Mouse (Mus musculus) retina, embryonic 14.5 days (tissue): ENCODE measurements around the gene Zdhhc6.

ENCODE experiments used
- DNase-seq: peaks from one replicate; pipeline ENCODE4 v3.0.0-alpha.2; 2015; ENCODE audit warnings: low spot score

Zdhhc6 gene

DNA sequence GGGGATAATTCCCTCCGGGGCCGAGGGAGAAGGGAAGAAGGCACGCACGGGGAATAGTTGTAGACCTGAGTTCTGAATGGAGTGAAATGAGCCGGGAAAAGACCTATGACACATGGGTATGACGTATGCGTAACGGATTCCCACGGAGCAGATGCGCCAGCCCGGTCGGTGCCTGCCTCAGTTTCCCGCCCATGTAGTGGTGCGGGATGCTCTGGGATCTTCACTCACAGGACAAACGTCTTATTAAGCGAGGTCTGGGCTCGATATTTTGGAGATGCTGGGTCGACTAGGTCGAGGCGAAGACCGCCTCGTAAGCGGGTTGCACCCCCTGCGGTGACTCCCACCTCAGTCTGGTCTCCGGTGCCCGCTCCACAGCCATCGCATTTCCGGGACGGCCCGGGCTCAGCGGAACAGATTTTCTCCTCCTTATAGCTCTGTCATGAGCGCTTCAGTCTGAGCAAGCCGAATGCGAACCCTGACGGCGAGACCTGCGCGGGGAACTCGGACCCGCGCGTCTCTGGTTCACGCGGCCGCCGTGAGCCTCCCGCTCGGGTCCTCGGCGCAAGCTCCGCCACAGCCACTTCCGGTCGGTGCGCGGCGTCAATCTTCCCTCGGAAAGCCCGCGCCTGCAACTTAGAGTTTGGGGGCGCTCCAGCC is at the start of gene Zdhhc6:
TSS of gene Zdhhc6 (minus strand) at position 581 of the 657 bp plus-strand sequence.
- DNase-seq, result no peak

DNA sequence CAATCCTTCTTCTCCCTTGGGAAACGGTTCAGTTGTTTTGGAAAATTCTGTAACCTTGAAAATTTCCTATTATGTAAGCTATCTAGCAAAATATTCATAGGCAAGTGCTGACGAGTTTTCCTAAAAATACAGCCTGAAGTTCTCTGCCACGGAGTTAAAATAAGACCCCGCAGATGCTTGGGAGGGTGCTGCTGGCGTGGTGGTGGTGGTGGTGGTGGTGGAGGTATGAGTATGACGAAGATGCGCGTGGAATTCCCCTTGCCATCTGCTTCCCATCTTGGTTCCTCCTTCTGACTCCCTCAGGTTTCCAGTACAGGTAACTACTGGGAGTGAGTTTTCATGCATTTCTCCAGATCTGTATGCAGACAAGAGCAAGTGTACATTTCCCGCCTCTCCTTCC is 46.8 kb upstream of the Zdhhc6 start:
- DNase-seq, result no peak

DNA sequence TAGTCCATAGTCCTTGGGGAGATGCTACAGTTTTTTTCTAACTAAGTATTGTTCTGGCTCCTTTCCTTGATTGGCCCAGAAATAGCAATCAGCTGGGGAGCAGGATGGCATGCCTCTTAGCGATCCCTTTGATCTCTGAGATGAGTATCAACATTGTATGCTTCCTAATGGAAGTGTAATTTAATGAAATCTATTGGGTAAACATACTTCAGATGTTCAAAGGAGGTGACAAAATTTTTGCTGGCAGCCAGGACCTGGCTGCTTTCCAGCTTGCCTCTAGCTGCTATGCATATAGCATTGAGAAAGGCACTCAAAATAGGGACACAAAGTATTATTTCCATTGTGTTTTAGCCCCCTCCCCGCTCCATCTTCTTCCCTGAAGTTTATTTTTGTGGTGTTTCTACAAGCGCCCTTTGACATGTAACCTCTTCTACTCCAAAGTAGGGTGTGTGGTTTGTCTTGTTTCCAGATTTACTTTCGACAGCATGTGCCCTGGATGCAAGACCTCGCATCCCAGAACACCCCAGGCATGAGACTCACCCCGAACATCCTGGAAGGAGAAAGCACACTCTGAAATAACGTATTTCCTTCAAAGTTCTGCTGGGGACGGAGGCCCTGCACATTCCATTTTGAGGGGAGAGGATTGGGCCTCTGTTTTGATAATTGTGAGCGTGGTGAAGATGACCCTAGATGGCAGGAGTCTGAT is 35.0 kb upstream of the Zdhhc6 start:
- no peak for DNase-seq

GRCm38 (mm10) chr19:55348187-55348586 is 32.4 kb upstream of the Zdhhc6 start:
- no peak for DNase-seq

DNA sequence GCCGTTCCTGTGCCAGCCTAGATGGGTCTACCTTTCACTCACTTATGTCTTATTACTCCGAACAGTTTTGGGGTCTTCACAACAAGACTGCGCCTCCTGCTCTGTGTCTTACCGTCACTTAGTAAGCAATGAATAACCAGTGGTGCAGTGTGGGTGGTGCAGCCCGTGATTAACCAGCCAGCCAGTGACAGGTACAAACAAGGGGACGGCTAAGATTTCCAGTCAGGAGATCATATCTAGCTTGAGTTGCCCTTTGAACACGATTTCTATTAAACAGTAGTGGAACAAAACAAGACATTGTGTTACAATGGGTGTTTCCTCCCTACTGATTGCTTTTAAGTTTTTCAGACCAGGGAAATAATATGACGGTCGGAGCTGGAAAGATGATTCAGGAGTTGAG is 27.4 kb upstream of the Zdhhc6 start:
- DNase-seq, result no peak

DNA sequence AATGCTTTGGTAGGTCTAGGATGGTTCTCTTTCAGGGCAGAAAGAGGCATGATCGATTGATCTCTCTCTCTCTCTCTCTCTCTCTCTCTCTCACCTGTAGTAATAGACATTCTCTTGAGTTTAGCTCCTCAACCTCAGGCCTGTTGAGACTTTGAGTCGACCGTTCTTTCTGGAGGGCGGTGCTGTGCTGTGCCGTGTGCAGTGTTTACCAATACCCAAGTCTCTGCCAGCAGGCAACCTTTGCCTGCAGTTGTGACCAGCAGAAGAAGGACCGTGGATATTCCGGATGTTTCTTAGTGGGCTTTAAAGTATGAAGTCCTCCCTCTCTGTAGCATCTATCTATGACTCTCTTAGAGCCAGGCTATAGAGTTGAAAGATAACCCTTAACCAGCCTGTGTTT is 26.6 kb upstream of the Zdhhc6 start:
- DNase-seq, result no peak

GRCm38 (mm10) chr19:55341377-55341776 is 25.5 kb upstream of the Zdhhc6 start:
- DNase-seq, result no peak

DNA sequence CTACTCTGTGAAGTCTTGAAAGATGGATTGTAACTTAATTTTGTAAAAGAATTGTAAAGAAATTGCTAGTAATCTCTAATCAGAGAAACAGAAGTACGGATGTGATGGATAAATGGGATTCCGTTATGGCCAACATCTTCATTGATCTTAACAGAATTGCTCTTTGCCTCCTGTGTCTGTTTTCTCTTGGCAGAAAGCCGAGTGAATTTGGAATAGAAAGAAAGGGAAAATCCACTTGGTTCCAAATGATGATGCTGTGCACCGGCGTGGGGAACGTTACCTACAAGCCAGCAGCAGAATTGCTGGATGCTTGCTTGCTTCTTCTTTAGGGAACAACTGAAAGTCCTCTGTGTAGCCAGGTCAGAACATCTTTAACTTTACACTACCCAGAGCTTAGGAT is 24.7 kb upstream of the Zdhhc6 start:
- DNase-seq, result no peak

DNA sequence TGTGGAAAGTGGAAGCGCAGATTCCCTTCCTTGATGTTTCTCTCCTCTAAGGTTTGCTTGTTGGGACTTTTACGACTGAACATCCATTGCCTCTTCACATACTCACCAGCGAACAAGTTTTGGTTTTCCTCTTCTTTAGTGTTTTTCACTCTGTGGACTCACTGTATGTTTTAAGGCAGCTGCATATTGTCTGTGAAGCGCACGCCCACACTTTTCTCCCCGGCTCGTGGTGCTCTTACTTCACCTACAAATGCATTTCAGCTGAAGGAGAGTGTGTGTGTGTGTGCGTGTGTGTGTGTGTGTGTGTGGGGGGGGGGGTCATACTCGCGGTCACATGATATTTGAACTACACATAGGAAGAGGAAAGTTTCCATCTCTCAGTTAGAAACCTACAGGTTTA is 21.8 kb upstream of the Zdhhc6 start:
- DNase-seq, result no peak

GRCm38 (mm10) chr19:55337066-55337465 is 21.2 kb upstream of the Zdhhc6 start:
- DNase-seq, result no peak

DNA sequence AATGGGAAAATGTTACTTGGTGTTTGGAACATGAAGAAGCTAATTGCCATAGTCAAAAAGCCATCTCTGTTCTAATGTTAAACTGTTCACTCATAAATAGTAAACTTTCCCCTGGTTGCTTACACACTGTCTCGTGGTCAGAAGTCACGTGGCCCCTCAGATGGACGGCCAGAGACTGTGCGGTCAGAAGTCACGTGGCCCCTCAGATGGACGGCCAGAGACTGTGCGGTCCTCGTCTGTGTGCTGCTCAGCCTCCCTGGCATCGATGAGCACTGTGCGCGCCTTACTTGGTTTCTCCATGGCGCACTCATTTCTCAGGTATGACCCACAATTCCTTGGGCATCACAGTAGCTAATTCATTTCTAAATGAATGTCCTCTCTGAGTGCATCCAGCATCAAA is 20.6 kb upstream of the Zdhhc6 start:
- DNase-seq, result no peak

- DNase-seq, result peak; percentile 66
Measured at GRCm38 (mm10) chr19:55335881-55336280, 20.0 kb upstream of the Zdhhc6 start.

DNA sequence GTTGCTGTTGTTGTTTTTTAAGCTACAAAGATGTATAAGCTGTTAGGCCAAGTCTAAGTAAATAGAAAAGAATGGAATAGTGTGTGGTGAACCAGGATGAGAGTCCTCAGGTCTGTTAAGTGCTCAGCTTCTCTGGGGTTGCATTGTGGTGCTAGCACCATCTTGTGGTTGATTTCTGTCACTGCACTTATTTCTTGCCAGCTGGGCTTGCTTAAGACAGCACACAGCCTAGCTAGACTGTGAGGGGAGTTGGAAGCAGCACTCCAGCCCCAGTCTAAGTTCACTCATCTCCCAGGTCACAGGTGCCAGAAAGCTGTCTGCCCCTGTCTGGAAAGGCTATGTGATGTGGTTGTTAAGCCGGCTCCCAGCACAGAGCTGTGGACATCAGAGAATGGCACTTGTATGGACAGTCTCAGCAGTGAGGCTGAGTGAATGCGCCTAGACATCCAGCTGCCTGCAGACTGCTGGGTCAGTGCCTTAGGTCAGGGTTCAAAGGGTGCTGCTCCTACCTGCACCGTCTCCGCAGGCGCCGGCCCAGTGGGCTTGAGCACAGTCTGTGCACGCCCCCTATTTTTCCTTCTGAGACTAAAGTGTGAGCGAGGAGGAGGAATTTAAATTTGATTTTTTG is 16.9 kb upstream of the Zdhhc6 start:
- peak; percentile 91 for DNase-seq

GRCm38 (mm10) chr19:55331776-55332175 is 15.9 kb upstream of the Zdhhc6 start:
- DNase-seq, result no peak

GRCm38 (mm10) chr19:55327510-55327909 is 11.7 kb upstream of the Zdhhc6 start:
- no peak for DNase-seq

DNA sequence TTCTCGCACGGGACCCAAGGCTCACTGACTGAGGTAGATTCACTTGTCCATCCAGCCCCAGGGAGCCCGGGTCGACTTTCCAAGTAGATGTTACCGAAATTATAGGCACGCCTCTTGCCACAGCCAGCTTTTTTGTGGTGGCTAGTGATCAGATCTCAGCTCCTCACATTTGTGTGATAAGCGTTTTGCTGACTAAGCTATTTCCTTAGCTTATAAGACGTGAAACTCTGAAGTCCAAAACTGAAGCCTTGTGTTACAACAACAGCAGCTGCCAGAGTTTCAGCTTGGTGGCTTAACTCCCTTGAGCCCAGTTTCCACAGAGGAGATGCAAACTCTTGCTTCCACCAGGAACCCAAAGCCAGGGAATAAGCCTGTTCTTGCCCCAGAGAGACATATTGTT is 6.8 kb upstream of the Zdhhc6 start:
- no peak for DNase-seq

- DNase-seq, result no peak
Measured at GRCm38 (mm10) chr19:55319521-55319920, 3.7 kb upstream of the Zdhhc6 start.

GRCm38 (mm10) chr19:55319036-55319435 is 3.2 kb upstream of the Zdhhc6 start:
- no peak for DNase-seq

DNA sequence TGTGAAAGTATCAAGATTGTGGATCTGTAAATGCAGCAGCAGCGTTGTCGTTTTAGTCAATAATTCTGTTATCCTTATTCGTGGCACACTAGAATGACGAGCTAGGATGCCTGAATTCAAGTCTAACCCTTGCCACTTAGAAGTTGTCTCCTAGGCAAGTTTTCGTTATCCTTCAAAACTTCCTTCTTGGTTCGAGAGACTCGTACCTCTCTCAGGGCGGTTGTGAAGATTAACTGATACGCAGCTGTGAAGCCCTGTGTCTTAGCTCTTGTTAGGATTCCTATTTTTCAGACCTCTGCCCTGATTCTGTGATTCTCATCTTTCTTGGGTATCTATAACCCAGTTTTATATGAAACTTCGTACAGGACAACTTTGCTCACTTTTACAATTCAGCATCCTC is 1.1 kb upstream of the Zdhhc6 start:
- no peak for DNase-seq

GRCm38 (mm10) chr19:55316109-55316714 is 380 bp upstream of the Zdhhc6 start, which contains the start of gene Vti1a:
TSS of gene Vti1a (plus strand) at chr19:55316295.
- peak; percentile 95 for DNase-seq

DNA sequence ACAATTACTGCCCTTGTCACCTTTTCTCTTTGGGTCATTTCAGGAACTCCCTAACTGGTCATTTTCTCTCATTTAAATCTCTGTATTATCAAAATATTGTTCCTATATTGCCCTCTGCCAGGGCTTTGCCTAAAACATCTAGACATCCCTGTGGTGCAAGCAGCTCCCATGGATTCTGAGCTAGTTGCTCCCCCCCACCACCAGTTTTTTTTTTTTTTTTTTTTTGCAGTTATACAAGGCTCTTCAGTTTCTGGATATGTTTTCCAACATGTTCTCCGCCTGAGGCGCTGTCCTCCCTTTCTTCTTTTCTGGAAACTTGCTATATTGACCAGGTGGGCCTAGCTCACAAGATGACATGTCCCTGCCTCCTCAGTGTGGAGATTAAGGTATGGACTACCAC is 2.2 kb downstream of the Zdhhc6 start:
- DNase-seq, result no peak

DNA sequence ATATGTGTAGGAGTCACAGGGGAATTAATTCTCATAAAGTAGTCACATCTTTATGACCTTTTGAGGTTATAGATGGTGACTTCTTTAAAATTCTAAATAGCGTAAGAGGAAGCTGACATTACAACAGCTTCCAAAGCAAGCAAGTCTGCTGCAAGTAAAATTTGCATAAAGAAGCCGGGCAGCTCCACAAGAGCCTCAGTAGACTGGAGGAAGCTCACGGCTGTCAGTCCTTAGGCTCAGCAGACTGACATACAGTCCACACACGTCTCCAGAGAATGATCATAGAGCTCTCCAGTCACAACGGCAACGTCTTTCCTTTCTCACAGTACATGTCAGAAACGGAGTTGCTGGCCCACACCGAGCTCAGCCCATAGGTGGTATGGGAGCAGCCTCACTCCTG is 4.0 kb downstream of the Zdhhc6 start:
- no peak for DNase-seq

GRCm38 (mm10) chr19:55305024-55305423 is 10.8 kb downstream of the Zdhhc6 start:
- peak; percentile 65 for DNase-seq
